Mouse (Mus musculus): ENCODE measurements at regions not wholly inside any gene's neighbourhood (a gene's known extent, or its start where the extent isn't known, plus 50 kb on each side); places are given as distances from the start of the nearest gene placed in this dataset.

DNA sequence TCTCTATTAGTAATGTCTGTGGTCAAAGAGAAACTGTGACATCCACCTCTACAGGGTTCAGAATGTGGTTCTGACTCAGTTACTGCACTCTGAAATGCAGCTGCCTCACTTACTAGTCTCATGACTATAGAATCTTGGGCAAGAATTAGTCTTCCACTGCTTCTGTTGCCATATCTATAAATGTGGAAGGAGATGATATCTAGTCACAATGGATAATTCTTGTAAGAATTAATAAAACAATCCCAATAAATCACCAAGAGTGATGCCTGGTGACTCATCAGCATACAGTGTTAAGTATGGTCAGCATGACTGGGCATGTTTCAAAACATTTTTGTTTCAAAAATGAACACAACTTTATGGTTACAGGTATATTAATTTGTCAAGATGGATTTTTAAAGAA is 344.8 kb downstream of the Ets1 start:
- Histone ChIP-seq H3K27ac (no peak overlapping the region), H3K9ac (ENCODE audit: low read depth, low read length) (no peak overlapping the region), H3K27me3 (ENCODE audit: control insufficient read depth, insufficient read depth, low read length) (no peaks in the 10 kb centered on the region), H3K4me3 (no peak overlapping the region), H3K4me1 (ENCODE audit: control insufficient read depth, insufficient read depth, low read length) (no peaks in the 10 kb centered on the region; the same call in 1 of the 2 replicates), H3K36me3 (ENCODE audit: control insufficient read depth, insufficient read depth, low read length) (no peaks in the 10 kb centered on the region), H3K79me2 (replicated peaks; ENCODE audit: control insufficient read depth, insufficient read depth, low read length) (no peaks in the 10 kb centered on the region)
- no peak for TF ChIP-seq EP300 (IDR thresholded peaks at IDR 0.05; ENCODE audit: insufficient read depth, low read depth, low read length)
- TF ChIP-seq CTCF (IDR thresholded peaks at IDR 0.05), result no peak
- no peak for TF ChIP-seq POLR2A (IDR thresholded peaks at IDR 0.05; ENCODE audit: insufficient read depth, low read depth, low read length)
- intact Hi-C loops (cut with DNase I), result loop anchor here (10.0 kb wide), 1 partner anchor 94 kb away; no protein-coding TSS in a partner anchor
- no peak for DNase-seq

DNA sequence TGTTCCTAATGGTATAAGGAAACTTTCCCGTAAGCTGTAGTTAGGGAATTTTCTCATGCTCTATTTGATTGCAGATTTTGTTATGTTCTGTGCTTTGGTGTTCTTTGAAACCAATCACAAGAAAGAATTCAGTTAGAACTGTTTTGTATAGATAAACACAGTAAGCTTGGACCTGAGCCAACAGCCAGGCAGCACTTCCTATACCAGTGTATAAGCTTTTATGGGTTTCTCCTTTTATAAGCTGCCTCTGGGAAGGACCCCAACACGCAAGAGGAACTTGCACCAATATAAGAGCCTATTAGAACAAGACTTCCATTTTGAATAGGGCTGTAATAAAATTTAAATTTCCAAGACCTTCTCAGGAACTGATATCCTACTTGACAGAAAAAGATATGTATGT is 347.2 kb downstream of the Ets1 start:
- H3K4me1 ChIP-seq (ENCODE audit: control insufficient read depth, insufficient read depth, low read length), result no peaks in the 10 kb centered on the region; the same call in 1 of the 2 replicates
- H3K4me3 ChIP-seq, result no peak overlapping the region
- intact Hi-C loops (cut with DNase I), result loop anchor here (10.0 kb wide), 1 partner anchor 92 kb away; no protein-coding TSS in a partner anchor
- H3K36me3 ChIP-seq (ENCODE audit: control insufficient read depth, insufficient read depth, low read length), result no peaks in the 10 kb centered on the region
- WGBS, result 78% methylated on average over 2 of the region's 2 CpGs
- TF ChIP-seq POLR2A (IDR thresholded peaks at IDR 0.05; ENCODE audit: insufficient read depth, low read depth, low read length), result no peak
- no peak for TF ChIP-seq EP300 (IDR thresholded peaks at IDR 0.05; ENCODE audit: insufficient read depth, low read depth, low read length)
- TF ChIP-seq CTCF (IDR thresholded peaks at IDR 0.05), result no peak
- H3K79me2 ChIP-seq (replicated peaks; ENCODE audit: control insufficient read depth, insufficient read depth, low read length), result no peaks in the 10 kb centered on the region
- H3K27me3 ChIP-seq (ENCODE audit: control insufficient read depth, insufficient read depth, low read length), result no peaks in the 10 kb centered on the region
- no peak overlapping the region for H3K9ac ChIP-seq (ENCODE audit: low read depth, low read length)
- no peak for DNase-seq
- H3K27ac ChIP-seq, result no peak overlapping the region

DNA sequence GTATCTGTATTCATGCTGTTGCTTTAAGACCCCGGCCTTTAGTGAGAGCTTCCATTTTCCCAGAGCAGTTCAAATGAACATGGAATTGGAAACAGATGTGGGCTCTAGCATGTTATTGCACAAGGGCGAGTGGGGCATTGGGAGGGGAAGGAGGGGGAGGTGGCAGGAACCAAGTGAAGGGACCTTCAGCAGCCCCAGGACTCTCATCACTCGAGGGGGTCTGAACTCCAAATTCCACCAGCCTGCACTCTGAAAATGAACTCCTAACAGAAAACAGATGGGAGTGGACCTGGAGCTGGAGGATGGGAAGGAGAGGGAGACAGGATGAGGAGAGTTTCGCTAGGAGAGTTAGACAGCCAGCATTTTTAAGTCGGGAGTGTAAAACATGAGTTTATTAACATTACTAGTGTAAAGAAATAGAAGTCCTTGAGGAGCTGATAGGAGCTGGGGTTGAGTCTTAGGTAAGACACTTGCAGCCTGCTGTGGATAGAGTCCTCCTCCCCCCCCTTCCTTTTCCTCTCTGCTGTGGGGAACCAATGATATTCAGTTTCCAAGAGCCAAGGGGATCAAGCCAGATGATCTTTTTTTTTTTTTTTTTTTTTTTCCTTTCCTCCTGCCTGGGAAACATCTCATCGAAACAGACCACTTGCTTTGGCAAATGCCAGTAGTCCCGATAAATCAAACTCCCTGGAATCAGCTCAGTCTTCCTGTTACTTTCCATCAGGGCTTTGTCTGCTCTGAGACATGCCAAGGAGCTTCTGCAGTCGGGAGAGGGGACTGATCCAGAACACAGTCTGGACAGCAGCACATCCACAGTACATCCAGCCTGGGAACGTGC is 351.0 kb downstream of the Ets1 start:
- 31% methylated on average over 9 of the region's 9 CpGs for WGBS
- Histone ChIP-seq H3K27ac (peak overlapping the region; percentile 28; the same call in 1 of the 2 replicates), H3K79me2 (replicated peaks; ENCODE audit: control insufficient read depth, insufficient read depth, low read length) (no peaks in the 10 kb centered on the region), H3K4me1 (ENCODE audit: control insufficient read depth, insufficient read depth, low read length) (no peaks in the 10 kb centered on the region; the same call in 1 of the 2 replicates), H3K4me3 (no peak overlapping the region), H3K36me3 (ENCODE audit: control insufficient read depth, insufficient read depth, low read length) (no peaks in the 10 kb centered on the region), H3K27me3 (ENCODE audit: control insufficient read depth, insufficient read depth, low read length) (no peaks in the 10 kb centered on the region), H3K9ac (ENCODE audit: low read depth, low read length) (no peak overlapping the region)
- TF ChIP-seq EP300 (IDR thresholded peaks at IDR 0.05; ENCODE audit: insufficient read depth, low read depth, low read length) (no peak), CTCF (IDR thresholded peaks at IDR 0.05) (no peak), POLR2A (IDR thresholded peaks at IDR 0.05; ENCODE audit: insufficient read depth, low read depth, low read length) (no peak)
- intact Hi-C loops (cut with DNase I), result loop anchor here (10.0 kb wide), 1 partner anchor 88 kb away; no protein-coding TSS in a partner anchor
- peak in 1 of 2 experiments; percentile 36 for DNase-seq

DNA sequence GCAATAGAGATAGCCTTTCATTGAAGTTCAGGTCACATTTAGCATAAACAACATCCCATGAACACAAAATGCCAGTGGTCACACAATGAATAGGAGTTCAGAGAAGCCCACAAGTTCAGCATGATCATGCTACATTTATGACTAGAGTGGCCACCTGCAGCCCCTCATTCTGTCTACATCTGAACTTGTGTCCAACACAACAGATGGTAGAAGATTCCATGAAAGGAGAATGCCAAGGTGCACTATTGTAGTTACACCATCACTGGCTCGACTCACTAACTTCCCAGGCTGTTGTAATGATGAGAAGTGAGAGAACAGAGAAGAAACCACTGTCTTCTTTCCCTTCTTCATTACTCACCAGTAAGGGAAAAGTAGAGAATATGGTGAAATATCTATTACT is 353.0 kb downstream of the Ets1 start:
- Histone ChIP-seq H3K4me3 (no peak overlapping the region), H3K79me2 (replicated peaks; ENCODE audit: control insufficient read depth, insufficient read depth, low read length) (no peaks in the 10 kb centered on the region), H3K36me3 (ENCODE audit: control insufficient read depth, insufficient read depth, low read length) (no peaks in the 10 kb centered on the region), H3K4me1 (ENCODE audit: control insufficient read depth, insufficient read depth, low read length) (no peaks in the 10 kb centered on the region; the same call in 1 of the 2 replicates), H3K9ac (ENCODE audit: low read depth, low read length) (no peak overlapping the region), H3K27ac (no peak overlapping the region), H3K27me3 (ENCODE audit: control insufficient read depth, insufficient read depth, low read length) (no peaks in the 10 kb centered on the region)
- DNase-seq, result no peak
- 79% methylated on average over 1 of the region's 1 CpGs for WGBS
- intact Hi-C loops (cut with DNase I), result loop anchor here (10.0 kb wide), 1 partner anchor 86 kb away; no protein-coding TSS in a partner anchor
- no peak for TF ChIP-seq EP300 (IDR thresholded peaks at IDR 0.05; ENCODE audit: insufficient read depth, low read depth, low read length)
- no peak for TF ChIP-seq CTCF (IDR thresholded peaks at IDR 0.05)
- no peak for TF ChIP-seq POLR2A (IDR thresholded peaks at IDR 0.05; ENCODE audit: insufficient read depth, low read depth, low read length)

DNA sequence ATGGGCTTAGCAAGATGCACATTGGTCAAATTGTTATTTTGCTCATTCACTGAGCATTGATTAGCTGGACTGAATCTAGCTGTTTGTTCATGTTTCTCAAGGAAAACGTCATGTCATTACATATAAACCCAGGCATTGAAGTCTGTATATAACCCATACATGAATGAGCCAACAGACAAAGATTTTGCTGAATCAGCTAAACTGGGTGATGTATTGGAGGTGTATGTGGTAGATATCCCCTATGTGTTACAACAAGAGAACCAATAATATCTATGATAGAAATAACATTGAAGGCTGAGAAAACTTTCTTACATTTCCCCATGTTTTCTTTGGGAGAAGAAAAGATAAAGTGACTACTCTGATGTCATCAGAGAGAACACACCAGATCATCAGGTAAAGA is 362.3 kb downstream of the Ets1 start:
- H3K27me3 ChIP-seq (ENCODE audit: control insufficient read depth, insufficient read depth, low read length), result no peaks in the 10 kb centered on the region
- H3K36me3 ChIP-seq (ENCODE audit: control insufficient read depth, insufficient read depth, low read length), result no peaks in the 10 kb centered on the region
- H3K79me2 ChIP-seq (replicated peaks; ENCODE audit: control insufficient read depth, insufficient read depth, low read length), result no peaks in the 10 kb centered on the region
- H3K4me3 ChIP-seq, result no peak overlapping the region
- TF ChIP-seq CTCF (IDR thresholded peaks at IDR 0.05) (no peak), POLR2A (IDR thresholded peaks at IDR 0.05; ENCODE audit: insufficient read depth, low read depth, low read length) (no peak), EP300 (IDR thresholded peaks at IDR 0.05; ENCODE audit: insufficient read depth, low read depth, low read length) (no peak)
- DNase-seq, result no peak
- H3K9ac ChIP-seq (ENCODE audit: low read depth, low read length), result no peak overlapping the region
- H3K27ac ChIP-seq, result no peak overlapping the region
- intact Hi-C loops (cut with DNase I), result no loop called here
- H3K4me1 ChIP-seq (ENCODE audit: control insufficient read depth, insufficient read depth, low read length), result peaks cover 2% of the 10 kb centered on the region
- WGBS, result 79% methylated on average over 1 of the region's 1 CpGs

DNA sequence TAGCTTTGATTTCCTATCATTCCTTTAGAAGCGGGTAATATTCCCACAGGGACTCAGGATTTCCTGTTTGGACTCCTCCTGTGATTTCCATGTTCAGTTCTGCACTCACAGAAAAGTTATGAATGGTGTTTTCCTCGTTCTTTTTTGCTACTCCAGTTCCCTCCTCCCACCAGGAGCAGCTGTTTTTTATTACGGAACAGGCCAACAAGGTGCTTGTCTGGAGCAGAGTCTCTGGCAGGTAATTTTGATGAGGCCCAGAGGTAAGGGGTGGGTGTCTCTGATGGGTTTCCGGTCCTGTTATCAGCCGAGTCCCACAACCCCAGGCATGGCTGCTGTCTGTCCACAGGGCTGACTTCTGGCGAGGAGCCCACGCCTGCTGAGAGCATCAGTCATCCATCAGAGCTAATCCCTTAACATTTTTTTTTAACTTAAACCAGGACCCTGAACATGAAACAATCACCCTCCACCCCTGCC is 364.7 kb downstream of the Ets1 start:
- intact Hi-C loops (cut with DNase I), result loop anchor here (5.0 kb wide), 1 partner anchor 58 kb away; no protein-coding TSS in a partner anchor
- no peaks in the 10 kb centered on the region for H3K79me2 ChIP-seq (replicated peaks; ENCODE audit: control insufficient read depth, insufficient read depth, low read length)

More for the DNA sequence above, 364.7 kb downstream of the Ets1 start:
- peaks cover 2% of the 10 kb centered on the region for H3K4me1 ChIP-seq (ENCODE audit: control insufficient read depth, insufficient read depth, low read length)
- H3K4me3 ChIP-seq, result peak overlapping the region; percentile 23; the same call in 1 of the 2 replicates
- peak; percentile 57 to 64 for DNase-seq
- H3K27ac ChIP-seq, result peak overlapping the region; percentile 2
- 16% methylated on average over 7 of the region's 7 CpGs for WGBS
- H3K27me3 ChIP-seq (ENCODE audit: control insufficient read depth, insufficient read depth, low read length), result no peaks in the 10 kb centered on the region
- no peaks in the 10 kb centered on the region for H3K36me3 ChIP-seq (ENCODE audit: control insufficient read depth, insufficient read depth, low read length)
- no peak for TF ChIP-seq EP300 (IDR thresholded peaks at IDR 0.05; ENCODE audit: insufficient read depth, low read depth, low read length)
- no peak for TF ChIP-seq CTCF (IDR thresholded peaks at IDR 0.05)
- TF ChIP-seq POLR2A (IDR thresholded peaks at IDR 0.05; ENCODE audit: insufficient read depth, low read depth, low read length), result no peak
- no peak overlapping the region for H3K9ac ChIP-seq (ENCODE audit: low read depth, low read length)

Measured in heart, adult 2 months (tissue).